Mouse (Mus musculus) heart, postnatal 4 days (tissue): Measurements from ENCODE around the gene Gstt1. TPM values are rescaled to one million over a fixed set of nuclear protein-coding genes. Genes with fewer than 3 reads are reported as not detected.

Experiments used
- DNase-seq: peaks from one replicate; pipeline ENCODE4 v3.0.0; 2021
- total RNA-seq, 2 experiments: library from RNA; stranded (reverse); gene quantifications; 2 replicates each; pipeline ENCODE4 v1.2.3; 2021

Gstt1 gene
- total RNA-seq, 2 experiments from 2014 or later, result 3.5 to 4.4 TPM

DNA sequence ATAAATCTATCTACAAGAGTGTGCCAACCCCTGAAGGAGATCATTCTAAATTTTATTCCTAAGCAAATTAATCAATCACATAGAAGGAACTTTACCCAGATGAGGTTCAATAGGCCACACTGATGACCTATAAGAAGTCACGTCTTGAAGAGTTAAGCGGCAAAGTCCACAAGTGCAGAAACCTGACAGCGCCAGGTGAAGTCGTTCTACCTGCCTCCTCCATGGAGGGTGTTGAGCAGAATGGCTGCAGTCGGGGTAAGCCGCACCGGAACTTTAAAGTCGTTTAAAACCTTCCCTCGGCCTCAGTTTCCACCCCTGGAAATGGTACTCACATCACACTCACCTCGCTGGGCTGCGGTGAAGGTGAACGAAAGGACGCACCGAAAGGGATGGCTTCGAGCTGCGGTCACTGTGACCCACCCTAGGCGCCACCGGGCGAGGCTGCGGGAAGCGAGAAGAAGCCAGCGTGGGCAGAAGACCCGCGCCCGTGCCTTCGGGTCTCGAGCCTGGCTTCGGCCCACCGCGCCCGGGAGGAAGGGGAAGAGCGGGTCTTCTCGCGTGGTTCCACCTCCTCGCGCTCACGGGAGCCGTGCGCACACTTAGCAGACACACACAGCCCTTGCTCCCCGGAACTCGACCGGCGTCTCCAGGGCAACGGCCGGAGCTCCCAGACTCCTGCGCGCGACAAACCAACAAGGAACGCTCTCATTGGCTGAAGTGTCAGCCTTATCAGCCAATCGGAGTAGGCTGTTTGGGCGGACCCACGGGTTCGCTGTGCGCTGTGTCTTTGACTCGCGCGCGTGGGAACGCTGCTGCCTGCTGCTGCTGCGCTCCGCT, 34.5 kb downstream of the Gstt1 start, which contains the start of gene Cabin1:
Cabin1 (minus strand) TSS at position 660 of the 837 bp plus-strand sequence.
- DNase-seq, result peak; percentile 98

DNA sequence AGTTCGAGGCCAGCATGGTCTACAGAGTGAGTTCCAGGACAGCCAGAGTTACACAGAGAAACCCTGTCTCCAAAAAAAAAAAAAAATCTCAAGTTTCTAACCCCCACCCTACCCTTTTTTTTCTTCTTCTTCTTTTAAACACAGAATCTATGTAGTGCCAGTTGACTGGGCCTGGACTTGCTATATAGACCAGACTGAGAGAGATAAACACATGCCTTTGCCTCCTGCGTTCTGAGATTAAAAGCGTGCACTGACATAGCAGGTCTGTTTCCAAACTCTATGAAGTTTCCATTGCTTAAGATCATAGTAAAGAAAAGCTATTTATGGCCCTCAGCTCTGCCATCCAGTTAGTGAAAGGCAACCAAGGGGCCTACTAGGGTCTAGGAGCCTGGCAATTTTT, 36.0 kb downstream of the Gstt1 start:
- no peak for DNase-seq

DNA sequence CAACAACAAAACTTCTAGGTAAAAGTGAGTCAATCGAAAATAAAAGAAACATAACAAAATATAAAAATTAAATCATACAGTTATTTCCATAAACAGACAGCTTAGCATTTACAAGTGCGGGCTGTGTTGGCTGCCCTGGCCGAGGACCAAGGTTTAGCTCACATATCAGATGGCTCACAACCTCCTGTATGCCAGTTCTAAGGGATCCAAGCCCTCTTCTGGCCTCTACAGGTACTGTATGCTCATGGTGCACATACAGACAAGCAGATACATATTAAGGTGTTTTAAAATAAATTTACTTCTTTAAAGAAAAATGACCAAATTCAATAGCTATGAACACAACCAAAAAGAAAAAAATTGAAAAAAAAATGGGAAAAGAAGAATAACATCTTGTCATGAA, 38.1 kb downstream of the Gstt1 start:
- no peak for DNase-seq

- DNase-seq, result no peak
Observed at GRCm38 (mm10) chr10:75756719-75757118, 41.7 kb downstream of the Gstt1 start.

DNA sequence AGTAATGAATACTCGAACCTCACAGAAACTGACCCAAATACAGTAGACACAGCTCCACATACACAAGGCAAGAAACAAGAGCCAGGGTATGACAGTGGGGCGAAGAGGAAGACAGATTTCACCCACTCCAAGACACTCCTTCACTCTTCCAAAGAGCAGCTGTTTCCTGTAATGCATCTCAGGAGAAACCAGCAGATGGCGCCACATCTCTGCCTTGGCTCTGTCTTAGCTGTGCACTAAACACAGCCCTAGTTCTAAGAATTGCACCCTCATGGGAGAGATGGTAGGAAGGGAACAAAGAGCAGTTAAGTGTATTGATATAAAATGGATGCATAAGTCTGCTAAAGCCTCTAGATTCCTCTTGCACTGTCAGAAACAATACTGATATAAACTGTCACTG, 54.4 kb downstream of the Gstt1 start:
- DNase-seq, result peak; percentile 88

- DNase-seq, result no peak
Observed at GRCm38 (mm10) chr10:75743369-75743768, 55.0 kb downstream of the Gstt1 start.

DNA sequence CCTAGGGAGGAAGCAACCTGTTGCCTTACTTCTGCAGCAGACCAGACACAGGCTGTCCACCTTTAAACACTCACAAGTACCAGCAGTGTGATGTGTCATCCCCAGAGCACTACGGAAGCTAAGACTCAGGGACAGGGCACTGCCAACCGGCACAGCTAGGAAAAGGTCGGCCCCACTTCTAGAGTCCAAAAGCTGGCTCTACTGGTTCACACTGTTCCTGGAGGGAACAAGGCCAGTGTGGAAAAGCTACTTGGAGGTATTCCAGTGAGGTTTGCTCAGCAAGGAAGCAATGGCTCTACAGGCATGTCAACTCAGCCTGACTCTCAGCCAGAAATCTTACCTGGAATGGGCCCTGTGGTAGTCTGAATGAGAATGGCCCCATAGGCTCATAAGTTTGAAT, 57.5 kb downstream of the Gstt1 start:
- DNase-seq, result no peak

Other genes starting within 250 kb of the Gstt1 start
- 1 to 10 TPM; 1.5 TPM for gene Lrrc75b, start 238.3 kb downstream of the Gstt1 start, total RNA-seq
- under 1 TPM in 1 of 2 experiments, not detected in 1; 0.38 TPM for gene Ggt1, start 237.0 kb downstream of the Gstt1 start, total RNA-seq
- gene Ggt5, start 209.2 kb downstream of the Gstt1 start, total RNA-seq, result 1 to 10 TPM; 8.4 to 9.3 TPM
- 1 to 10 TPM; 4.7 to 4.9 TPM for gene Susd2, start 154.6 kb downstream of the Gstt1 start, total RNA-seq
- 10 to 100 TPM; 35.8 to 37.1 TPM for gene Cabin1, start 34.2 kb downstream of the Gstt1 start, total RNA-seq
- 10 to 100 TPM; 33.2 to 36.8 TPM for gene Ddt, start 25.2 kb downstream of the Gstt1 start, total RNA-seq
- gene Gm20441, start 17.6 kb downstream of the Gstt1 start, total RNA-seq, result not detected
- 1 to 10 TPM; 1.2 to 1.3 TPM for gene Gstt3, start 17.2 kb downstream of the Gstt1 start, total RNA-seq
- not detected for gene Gstt4, start 24.0 kb upstream of the Gstt1 start, total RNA-seq
- 1 to 10 TPM; 8.7 to 9.6 TPM for gene Gstt2, start 38.8 kb upstream of the Gstt1 start, total RNA-seq
- 100 to 1,000 TPM; 422 to 490 TPM for gene Mif, start 61.7 kb upstream of the Gstt1 start, total RNA-seq
- gene Derl3, start 94.8 kb upstream of the Gstt1 start, total RNA-seq, result under 1 TPM in 1 of 2 experiments, not detected in 1; 0.21 TPM
- 10 to 100 TPM; 54.2 to 56.5 TPM for gene Smarcb1, start 123.0 kb upstream of the Gstt1 start, total RNA-seq
- 100 to 1,000 TPM; 882 to 898 TPM for gene Chchd10, start 134.5 kb upstream of the Gstt1 start, total RNA-seq
- 10 to 100 TPM in 1 of 2 experiments, 1 to 10 TPM in 1; 10.0 to 12.7 TPM for gene Mmp11, start 137.9 kb upstream of the Gstt1 start, total RNA-seq
- not detected for gene Gm867, start 142.1 kb upstream of the Gstt1 start, total RNA-seq
- not detected for gene Vpreb3, start 144.5 kb upstream of the Gstt1 start, total RNA-seq
- gene Gm5134, start 155.9 kb upstream of the Gstt1 start, total RNA-seq, result not detected
- 10 to 100 TPM; 11.8 to 12.2 TPM for gene Zfp280b, start 234.1 kb upstream of the Gstt1 start, total RNA-seq